Mouse (Mus musculus): ENCODE data around the gene Dlx6.

Dlx6 gene

GRCm38 (mm10) chr6:6863160-6863870 lies at the start of gene Dlx6:
TSS of gene Dlx6 (plus strand) at chr6:6863334.
- no peak for DNase-seq (ENCODE audit: low spot score in 2 of 2)

GRCm38 (mm10) chr6:6816821-6817220 lies 46.3 kb upstream of the Dlx6 start:
- peak; percentile 11 to 19 for DNase-seq (ENCODE audit: low spot score in 2 of 2)

GRCm38 (mm10) chr6:6818036-6818788 lies 44.9 kb upstream of the Dlx6 start:
- no peak for DNase-seq (ENCODE audit: low spot score in 2 of 2)

GRCm38 (mm10) chr6:6819134-6819533 lies 44.0 kb upstream of the Dlx6 start:
- DNase-seq (ENCODE audit: low spot score in 2 of 2), result no peak

GRCm38 (mm10) chr6:6825313-6825712 lies 37.8 kb upstream of the Dlx6 start:
- no peak for DNase-seq (ENCODE audit: low spot score in 2 of 2)

- no peak for DNase-seq (ENCODE audit: low spot score in 2 of 2)
Observed at GRCm38 (mm10) chr6:6826861-6827260, 36.3 kb upstream of the Dlx6 start.

- no peak for DNase-seq (ENCODE audit: low spot score in 2 of 2)
Observed at GRCm38 (mm10) chr6:6830446-6830845, 32.7 kb upstream of the Dlx6 start.

- DNase-seq (ENCODE audit: low spot score in 2 of 2), result no peak
Observed at GRCm38 (mm10) chr6:6833301-6833700, 29.8 kb upstream of the Dlx6 start.

- DNase-seq (ENCODE audit: low spot score in 2 of 2), result no peak
Observed at GRCm38 (mm10) chr6:6848541-6848940, 14.6 kb upstream of the Dlx6 start.

GRCm38 (mm10) chr6:6849744-6850143 lies 13.4 kb upstream of the Dlx6 start:
- no peak for DNase-seq (ENCODE audit: low spot score in 2 of 2)

- no peak for DNase-seq (ENCODE audit: low spot score in 2 of 2)
Observed at GRCm38 (mm10) chr6:6850324-6851060, 12.6 kb upstream of the Dlx6 start.

- DNase-seq (ENCODE audit: low spot score in 2 of 2), result no peak
Observed at GRCm38 (mm10) chr6:6851166-6851565, 12.0 kb upstream of the Dlx6 start.

- no peak for DNase-seq (ENCODE audit: low spot score in 2 of 2)
Observed at GRCm38 (mm10) chr6:6852944-6853343, 10.2 kb upstream of the Dlx6 start.

GRCm38 (mm10) chr6:6854176-6854575 lies 9.0 kb upstream of the Dlx6 start:
- no peak for DNase-seq (ENCODE audit: low spot score in 2 of 2)

- no peak for DNase-seq (ENCODE audit: low spot score in 2 of 2)
Observed at GRCm38 (mm10) chr6:6854902-6855745, 8.0 kb upstream of the Dlx6 start.

GRCm38 (mm10) chr6:6855746-6856185 lies 7.4 kb upstream of the Dlx6 start:
- DNase-seq (ENCODE audit: low spot score in 2 of 2), result no peak

- DNase-seq (ENCODE audit: low spot score in 2 of 2), result no peak
Observed at GRCm38 (mm10) chr6:6856316-6856715, 6.8 kb upstream of the Dlx6 start.

- no peak for DNase-seq (ENCODE audit: low spot score in 2 of 2)
Observed at GRCm38 (mm10) chr6:6856881-6857280, 6.3 kb upstream of the Dlx6 start.

- no peak for DNase-seq (ENCODE audit: low spot score in 2 of 2)
Observed at GRCm38 (mm10) chr6:6857766-6858165, 5.4 kb upstream of the Dlx6 start.

GRCm38 (mm10) chr6:6858571-6858970 lies 4.6 kb upstream of the Dlx6 start:
- DNase-seq (ENCODE audit: low spot score in 2 of 2), result no peak

- no peak for DNase-seq (ENCODE audit: low spot score in 2 of 2)
Observed at GRCm38 (mm10) chr6:6859111-6859949, 3.8 kb upstream of the Dlx6 start.

Data from frontal cortex, postnatal 14 days (tissue).